24 mouse cellular contexts compared by ENCODE assay signal in genomic region chr9:80194446-80194845, GRCm38 (mm10).
"Had no signal": no experiment of that assay in that cellular context is flagged by ENCODE, and none has a peak within 500 bp of the region (broad histone marks: within the 10 kb centered on the region; RNA-seq: fewer than 3 reads in every experiment).

No protein-coding gene starts in this region.

- H3K27me3 ChIP-seq: heart, embryonic 13.5 days; heart, embryonic 15.5 days; hindbrain, embryonic 12.5 days; limb, embryonic 12.5 days; liver, embryonic 13.5 days had no signal

- H3K36me3 ChIP-seq: heart, embryonic 13.5 days; heart, embryonic 15.5 days; hindbrain, embryonic 10.5 days; hindbrain, embryonic 12.5 days; limb, embryonic 10.5 days; limb, embryonic 12.5 days; liver, embryonic 13.5 days had no signal

- H3K9me3 ChIP-seq: heart, embryonic 13.5 days; heart, embryonic 15.5 days; hindbrain, embryonic 10.5 days; hindbrain, embryonic 12.5 days; limb, embryonic 10.5 days; limb, embryonic 12.5 days; liver, embryonic 13.5 days had no signal

- DNase-seq: gastrocnemius, adult 2 months; gastrocnemius, postnatal 10 days; gastrocnemius, postnatal 25 days; heart, adult 2 months; heart, postnatal 4 days; kidney, adult 18-20 months; kidney, adult 8-10 months; kidney, postnatal 10 days; kidney, postnatal 25 days; liver; liver, embryonic 13.5 days had no signal

- H3K4me2 ChIP-seq: heart, embryonic 11.5 days; heart, embryonic 13.5 days; heart, embryonic 15.5 days; hindbrain, embryonic 12.5 days; hindbrain, embryonic 14.5 days; limb, embryonic 12.5 days; liver, embryonic 11.5 days; liver, embryonic 13.5 days had no signal

- H3K9ac ChIP-seq: heart, embryonic 13.5 days; heart, embryonic 15.5 days; hindbrain, embryonic 12.5 days; hindbrain, embryonic 14.5 days; limb, embryonic 12.5 days; liver, embryonic 13.5 days had no signal

- H3K27ac ChIP-seq: gastrocnemius, adult 2 months; heart, adult 2 months; heart, embryonic 13.5 days; heart, embryonic 15.5 days; hindbrain, embryonic 10.5 days; hindbrain, embryonic 12.5 days; hindbrain, embryonic 14.5 days; left cerebral cortex, adult 2 months; limb, embryonic 10.5 days; limb, embryonic 12.5 days; liver, embryonic 13.5 days had no signal

- ATAC-seq: hindbrain, embryonic 16.5 days; inflammation-experienced regulatory T-cells, adult 6 months; intestine, embryonic 16.5 days had no signal

- H3K4me3 ChIP-seq: gastrocnemius, adult 2 months; heart, adult 2 months; heart, embryonic 13.5 days; heart, embryonic 15.5 days; hindbrain, embryonic 10.5 days; hindbrain, embryonic 12.5 days; left cerebral cortex, adult 2 months; limb, embryonic 10.5 days; limb, embryonic 12.5 days; liver, embryonic 13.5 days had no signal

- H3K4me1 ChIP-seq: liver, embryonic 13.5 days had no signal
